Mouse (Mus musculus) neural tube, embryonic 11.5 days (tissue): ENCODE measurements around the gene Fgr. TPM values are rescaled to one million over a fixed set of nuclear protein-coding genes. Genes with fewer than 3 reads are reported as not detected.

Source experiments
- ATAC-seq: fragments of 200-750 bp; cut with Nextera tagmentation; 2 replicates; pipeline ENCODE4 v1.8.0; 2017; ENCODE audit warnings: moderate number of reproducible peaks, mild to moderate bottlenecking, moderate TSS enrichment, moderate library complexity; ENCODE audit not compliant: insufficient read depth, low FRiP score, low TSS enrichment
- DNase-seq: peaks from one replicate; pipeline ENCODE4 v3.0.0-alpha.2; 2015; ENCODE audit warnings: low spot score
- H3K27ac ChIP-seq: fragments of 300-500 bp; sonication (generic); 2 replicates; pipeline ENCODE4 v1.5.1; 2014; ENCODE audit warnings: low read depth, mild to moderate bottlenecking, low read length
- H3K27me3 ChIP-seq: fragments of 300-500 bp; sonication (generic); 2 replicates; pipeline ENCODE4 v1.6.1; 2014; ENCODE audit warnings: mild to moderate bottlenecking, low read length, mixed read lengths; ENCODE audit not compliant: control insufficient read depth, insufficient read depth
- H3K36me3 ChIP-seq: fragments of 300-500 bp; sonication (generic); 2 replicates; pipeline ENCODE4 v1.6.1; 2014; ENCODE audit warnings: mild to moderate bottlenecking, low read length, moderate library complexity, mixed read lengths; ENCODE audit not compliant: control insufficient read depth, insufficient read depth
- H3K4me1 ChIP-seq: fragments of 300-500 bp; sonication (generic); 2 replicates; pipeline ENCODE4 v1.6.1; 2014; ENCODE audit warnings: low read length, mixed read lengths; ENCODE audit not compliant: control insufficient read depth, insufficient read depth
- H3K4me2 ChIP-seq: fragments of 300-500 bp; sonication (generic); 2 replicates; pipeline ENCODE4 v1.6.1; 2014; ENCODE audit warnings: low read depth, mild to moderate bottlenecking, moderate library complexity
- H3K4me3 ChIP-seq: fragments of 300-500 bp; sonication (generic); 2 replicates; pipeline ENCODE4 v1.5.1; 2014; ENCODE audit warnings: low read depth, low read length
- H3K9ac ChIP-seq: fragments of 300-500 bp; sonication (generic); 2 replicates; pipeline ENCODE4 v1.6.1; 2014; ENCODE audit warnings: mild to moderate bottlenecking, low read length
- H3K9me3 ChIP-seq: fragments of 300-500 bp; sonication (generic); 2 replicates; pipeline ENCODE4 v1.6.1; 2016; ENCODE audit warnings: low read length; ENCODE audit not compliant: control insufficient read depth
- WGBS: fragments of 180-500 bp; shearing (Covaris S2); extraction: QIAGEN DNeasy Blood & Tissue Kit; methylation state at CpG from one replicate; pipeline ENCODE4 v1.1.7; 2014; 5-methylcytosine and 5-hydroxymethylcytosine counted together
- polyA plus RNA-seq: library from polyadenylated mRNA; unstranded; fragments of >200 nt; fragmentation: Nextera tagmentation; extraction: Ambion mirVana; gene quantifications from 2 replicates; pipeline ENCODE4 v1.2.1, GENCODE M21; 2014

Gene Fgr
- polyA plus RNA-seq, 1 experiment from 2014 or later, result 0.24 TPM

GRCm38 (mm10) chr4:132975791-132976190 is 1.9 kb downstream of the Fgr start:
- Histone ChIP-seq H3K9ac (no peak overlapping the region), H3K36me3 (no peaks in the 10 kb centered on the region), H3K4me2 (no peak overlapping the region), H3K27me3 (peaks cover 26% of the 10 kb centered on the region), H3K4me1 (0 out of 2 replicates have a peak, but pooled peaks cover 5% of the 10 kb centered on the region), H3K4me3 (no peak overlapping the region), H3K27ac (no peak overlapping the region), H3K9me3 (no peaks in the 10 kb centered on the region)
- WGBS, result 38% methylated on average over 3 of the region's 3 CpGs
- ATAC-seq (no peak), DNase-seq (no peak)

DNA sequence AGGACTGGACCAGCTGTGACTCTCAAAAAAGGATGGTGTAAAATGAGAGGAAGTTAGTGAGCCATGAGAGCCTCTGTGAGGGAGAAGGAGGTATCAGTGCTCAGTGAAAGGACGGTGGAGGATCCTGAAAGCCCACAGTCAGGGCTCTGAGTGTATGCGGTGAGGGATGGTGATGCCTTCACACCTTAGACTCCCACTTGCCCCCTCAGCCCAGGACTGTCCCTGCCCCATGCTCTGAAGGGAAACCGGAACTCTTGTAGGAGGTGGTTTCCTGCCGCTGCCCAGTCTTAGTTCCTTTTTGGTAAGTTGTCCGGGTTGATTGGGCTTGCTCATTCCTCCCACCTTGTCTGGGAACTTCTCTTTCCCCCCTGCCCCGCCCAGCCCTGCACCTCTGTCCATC is 2.8 kb downstream of the Fgr start:
- peaks cover 26% of the 10 kb centered on the region for H3K27me3 ChIP-seq

GRCm38 (mm10) chr4:132977597-132977996 is 3.7 kb downstream of the Fgr start:
- WGBS, result 62% methylated on average over 5 of the region's 5 CpGs
- no peak for DNase-seq
- Histone ChIP-seq H3K4me1 (0 out of 2 replicates have a peak, but pooled peaks cover 5% of the 10 kb centered on the region), H3K27me3 (peaks cover 26% of the 10 kb centered on the region), H3K9ac (no peak overlapping the region), H3K27ac (no peak overlapping the region), H3K4me2 (no peak overlapping the region), H3K36me3 (no peaks in the 10 kb centered on the region), H3K9me3 (no peaks in the 10 kb centered on the region), H3K4me3 (no peak overlapping the region)
- no peak for ATAC-seq

More for the DNA sequence above, 2.8 kb downstream of the Fgr start:
- Histone ChIP-seq H3K4me1 (0 out of 2 replicates have a peak, but pooled peaks cover 5% of the 10 kb centered on the region), H3K36me3 (no peaks in the 10 kb centered on the region), H3K9me3 (no peaks in the 10 kb centered on the region), H3K27ac (no peak overlapping the region), H3K4me2 (no peak overlapping the region), H3K9ac (no peak overlapping the region), H3K4me3 (no peak overlapping the region)
- ATAC-seq (no peak), DNase-seq (no peak)
- 76% methylated on average over 6 of the region's 6 CpGs for WGBS

- Histone ChIP-seq H3K27ac (no peak overlapping the region), H3K36me3 (no peaks in the 10 kb centered on the region), H3K9ac (no peak overlapping the region), H3K4me1 (peaks cover 11% of the 10 kb centered on the region; the same call in 1 of the 2 replicates), H3K4me2 (no peak overlapping the region), H3K4me3 (no peak overlapping the region), H3K9me3 (no peaks in the 10 kb centered on the region), H3K27me3 (peaks cover 13% of the 10 kb centered on the region)
- 86% methylated on average over 2 of the region's 2 CpGs for WGBS
- DNase-seq, result no peak
- ATAC-seq, result no peak
Observed at GRCm38 (mm10) chr4:132979186-132979585, 5.3 kb downstream of the Fgr start.

DNA sequence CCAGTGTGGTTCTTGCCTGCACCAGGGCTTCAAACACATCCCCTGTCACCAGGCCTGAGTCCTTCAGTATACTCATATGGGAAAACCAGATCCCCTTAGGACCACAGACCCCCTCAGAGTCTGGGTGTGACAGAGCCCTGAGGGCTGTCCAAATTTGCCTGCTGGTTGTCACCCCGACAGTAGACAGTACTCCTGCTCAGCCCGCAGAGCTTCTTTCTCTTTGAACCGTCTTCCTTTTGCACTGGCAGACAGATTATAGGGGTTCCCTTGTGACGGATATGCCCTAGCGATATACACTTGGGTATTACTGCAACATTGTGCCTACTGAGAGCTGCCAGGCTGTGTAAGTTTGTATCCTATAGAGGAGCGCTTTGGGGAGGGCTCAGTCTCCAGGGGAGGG is 7.7 kb downstream of the Fgr start:
- H3K27ac ChIP-seq, result no peak overlapping the region
- 81% methylated on average over 6 of the region's 6 CpGs for WGBS
- ATAC-seq, result no peak

GRCm38 (mm10) chr4:132982999-132983398 is 9.1 kb downstream of the Fgr start:
- no peaks in the 10 kb centered on the region for H3K9me3 ChIP-seq
- H3K36me3 ChIP-seq, result no peaks in the 10 kb centered on the region
- H3K27ac ChIP-seq, result no peak overlapping the region
- H3K4me1 ChIP-seq, result peaks cover 6% of the 10 kb centered on the region; the same call in 1 of the 2 replicates
- WGBS, result 74% methylated on average over 6 of the region's 6 CpGs
- H3K4me2 ChIP-seq, result no peak overlapping the region
- no peaks in the 10 kb centered on the region for H3K27me3 ChIP-seq
- no peak for DNase-seq
- ATAC-seq, result no peak
- no peak overlapping the region for H3K9ac ChIP-seq
- H3K4me3 ChIP-seq, result no peak overlapping the region

More for the DNA sequence above, 7.7 kb downstream of the Fgr start:
- Histone ChIP-seq H3K4me1 (peaks cover 6% of the 10 kb centered on the region; the same call in 1 of the 2 replicates), H3K4me3 (no peak overlapping the region), H3K9ac (no peak overlapping the region), H3K27me3 (no peaks in the 10 kb centered on the region), H3K9me3 (no peaks in the 10 kb centered on the region), H3K36me3 (no peaks in the 10 kb centered on the region), H3K4me2 (no peak overlapping the region)
- DNase-seq, result no peak

DNA sequence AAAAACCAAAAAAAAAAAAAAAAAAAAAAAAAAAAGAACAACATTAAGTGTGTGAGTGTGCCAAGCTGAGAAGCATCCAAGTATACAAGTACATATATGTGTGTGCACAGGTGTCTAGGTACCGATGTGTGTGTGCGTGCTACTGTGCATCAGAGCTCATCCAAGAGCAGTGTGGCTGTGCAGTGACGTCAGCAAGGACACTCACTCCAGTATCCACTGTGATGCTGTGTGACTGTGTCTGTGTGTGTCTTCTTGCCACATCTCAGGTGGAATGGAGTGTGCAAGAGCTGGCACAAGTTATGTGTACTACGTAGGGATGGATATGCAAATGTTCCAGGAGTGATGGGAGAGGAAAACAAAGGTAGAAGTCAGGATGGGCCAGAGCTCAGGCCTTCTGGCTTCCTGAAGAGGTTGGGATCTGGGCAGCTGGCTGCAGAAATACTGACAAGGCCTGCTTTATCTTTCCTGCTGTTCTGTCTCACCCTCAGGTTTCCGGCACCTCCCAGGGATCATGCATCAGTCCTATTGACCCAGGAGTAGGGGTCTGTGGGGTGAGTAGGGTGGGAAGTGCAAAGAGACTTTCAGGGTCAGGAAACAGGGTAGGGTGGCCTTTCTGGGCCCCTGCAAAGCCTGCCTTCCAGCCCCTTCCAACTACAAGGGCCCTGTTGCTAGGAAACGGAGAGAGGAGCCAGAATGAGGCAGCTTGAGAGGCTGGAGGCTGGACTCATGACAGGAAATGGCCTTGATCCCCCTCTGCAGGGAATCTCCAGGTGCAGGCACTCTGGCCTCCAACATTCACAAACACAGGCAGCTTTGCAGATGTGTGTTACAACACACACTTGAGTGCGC is 10.0 kb downstream of the Fgr start:
- H3K4me3 ChIP-seq, result no peak overlapping the region
- H3K36me3 ChIP-seq, result no peaks in the 10 kb centered on the region
- WGBS, result 54% methylated on average over 7 of the region's 7 CpGs
- no peaks in the 10 kb centered on the region for H3K27me3 ChIP-seq
- H3K27ac ChIP-seq, result peak overlapping the region; percentile 72
- peaks cover 6% of the 10 kb centered on the region; the same call in 1 of the 2 replicates for H3K4me1 ChIP-seq
- ATAC-seq, result no peak
- no peaks in the 10 kb centered on the region for H3K9me3 ChIP-seq
- DNase-seq, result peak; percentile 73
- H3K9ac ChIP-seq, result peak overlapping the region; percentile 24
- H3K4me2 ChIP-seq, result no peak overlapping the region

GRCm38 (mm10) chr4:132988581-132989355 is 14.9 kb downstream of the Fgr start:
- no peak for ATAC-seq

More at GRCm38 (mm10) chr4:132988581-132989355, 14.9 kb downstream of the Fgr start:
- no peak overlapping the region for H3K4me2 ChIP-seq
- H3K9ac ChIP-seq, result no peak overlapping the region
- H3K27me3 ChIP-seq, result no peaks in the 10 kb centered on the region
- no peaks in the 10 kb centered on the region for H3K36me3 ChIP-seq
- H3K4me1 ChIP-seq, result peaks cover 5% of the 10 kb centered on the region; the same call in 1 of the 2 replicates
- no peaks in the 10 kb centered on the region for H3K9me3 ChIP-seq
- no peak for DNase-seq
- no peak overlapping the region for H3K4me3 ChIP-seq
- no peak overlapping the region for H3K27ac ChIP-seq
- 81% methylated on average over 6 of the region's 6 CpGs for WGBS
